Mouse (Mus musculus) spleen, postnatal 36 days (tissue): ENCODE results near the gene 1700001P01Rik.
"Not testable (repeated sequence)": the region's sequence is repeated elsewhere in the genome, so short reads cannot be mapped to it uniquely, and the experiment has no call there.

Experiments used
- DNase-seq, 2 experiments: peaks; one replicate each; pipeline ENCODE4 v3.0.0; 2022; ENCODE audit warnings: low spot score in 2 of 2, mixed read lengths in 1 of 2

Gene 1700001P01Rik

DNA sequence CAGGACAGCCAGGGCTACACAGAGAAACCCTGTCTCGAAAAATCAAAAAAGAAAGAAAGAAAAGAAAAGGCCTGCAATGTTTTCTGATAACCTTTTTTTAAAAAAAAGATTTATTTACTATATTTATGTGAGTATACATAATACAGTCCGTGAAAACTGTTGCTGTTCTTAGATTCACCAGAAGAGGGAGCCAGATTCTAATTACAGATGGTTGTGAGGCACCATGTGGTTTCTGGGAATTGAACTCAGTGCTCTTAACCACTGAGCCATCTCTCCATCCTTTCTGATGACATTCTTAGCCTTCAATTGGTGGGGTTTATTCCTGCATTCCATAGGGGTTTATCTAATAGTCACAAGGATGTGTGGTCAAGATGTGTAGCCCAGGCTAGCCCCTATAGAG lies 17.4 kb upstream of the 1700001P01Rik start:
- peak; percentile 35 to 65 for DNase-seq

DNA sequence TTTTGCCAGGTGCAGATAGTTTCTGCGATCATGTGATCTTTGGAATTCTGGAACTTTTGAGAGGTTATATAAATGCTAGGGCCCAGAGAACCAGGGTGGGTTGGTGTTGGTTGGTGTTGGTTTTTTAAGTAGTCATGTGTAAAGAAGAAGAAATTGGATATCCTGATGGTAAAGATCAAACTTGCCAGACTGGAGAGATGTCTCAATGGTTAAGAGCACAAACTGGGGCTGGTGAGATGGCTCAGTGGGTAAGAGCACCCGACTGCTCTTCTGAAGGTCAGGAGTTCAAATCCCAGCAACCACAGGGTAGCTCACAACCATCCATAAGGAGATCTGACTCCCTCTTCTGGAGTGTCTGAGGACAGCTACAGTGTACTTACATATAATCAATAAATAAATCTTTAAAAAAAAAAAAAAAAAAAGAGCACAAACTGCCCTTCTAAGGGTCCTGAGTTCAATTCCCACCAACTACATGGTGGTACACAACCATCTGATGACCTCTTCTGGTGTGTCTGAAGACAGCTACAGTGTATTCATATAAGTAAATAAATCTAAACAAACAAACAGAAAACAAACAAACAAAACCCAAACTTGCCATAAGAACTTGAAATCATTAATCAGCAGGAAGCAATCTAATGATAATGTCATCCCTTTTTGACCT lies 15.2 kb upstream of the 1700001P01Rik start:
- not testable (repeated sequence) for DNase-seq

DNA sequence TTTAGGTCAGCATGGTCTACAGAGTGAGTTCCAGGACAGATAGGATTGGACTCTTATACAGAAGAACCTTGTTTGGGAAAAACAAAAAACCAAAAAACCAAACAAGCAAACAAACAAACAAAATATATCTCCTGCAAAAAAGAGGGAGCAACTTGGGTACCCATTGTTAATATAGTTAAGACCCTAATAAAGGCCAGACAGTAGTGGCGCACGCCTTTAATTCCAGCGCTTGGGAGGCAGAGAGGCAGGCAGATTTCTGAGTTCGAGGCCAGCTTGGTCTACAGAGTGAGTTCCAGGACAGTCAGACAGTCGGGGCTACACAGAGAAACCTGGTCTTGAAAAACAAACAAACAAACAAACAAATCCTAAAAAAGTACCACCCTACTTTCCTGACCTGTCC lies 14.0 kb upstream of the 1700001P01Rik start:
- no peak for DNase-seq

DNA sequence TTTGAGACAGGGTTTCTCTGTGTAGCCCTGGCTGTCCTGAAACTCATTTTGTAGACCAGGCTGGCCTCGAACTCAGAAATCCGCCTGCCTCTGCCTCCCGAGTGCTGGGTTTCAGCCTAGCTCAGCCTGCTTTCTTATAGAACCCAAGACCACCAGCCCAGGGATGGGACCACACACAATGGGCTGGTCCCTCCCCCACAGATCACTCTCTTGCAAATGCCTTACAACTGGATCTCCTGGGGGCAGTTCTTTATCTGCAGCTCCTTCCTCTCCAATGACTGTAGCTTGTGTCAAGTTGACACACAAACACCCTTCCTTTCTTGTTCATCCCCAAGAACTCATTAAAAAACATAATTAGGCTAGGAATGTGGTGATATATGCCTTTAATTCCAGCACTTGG lies 12.2 kb upstream of the 1700001P01Rik start:
- DNase-seq, result no peak

- no peak for DNase-seq
Measured at GRCm38 (mm10) chr11:97782564-97782895, 6.8 kb upstream of the 1700001P01Rik start.

DNA sequence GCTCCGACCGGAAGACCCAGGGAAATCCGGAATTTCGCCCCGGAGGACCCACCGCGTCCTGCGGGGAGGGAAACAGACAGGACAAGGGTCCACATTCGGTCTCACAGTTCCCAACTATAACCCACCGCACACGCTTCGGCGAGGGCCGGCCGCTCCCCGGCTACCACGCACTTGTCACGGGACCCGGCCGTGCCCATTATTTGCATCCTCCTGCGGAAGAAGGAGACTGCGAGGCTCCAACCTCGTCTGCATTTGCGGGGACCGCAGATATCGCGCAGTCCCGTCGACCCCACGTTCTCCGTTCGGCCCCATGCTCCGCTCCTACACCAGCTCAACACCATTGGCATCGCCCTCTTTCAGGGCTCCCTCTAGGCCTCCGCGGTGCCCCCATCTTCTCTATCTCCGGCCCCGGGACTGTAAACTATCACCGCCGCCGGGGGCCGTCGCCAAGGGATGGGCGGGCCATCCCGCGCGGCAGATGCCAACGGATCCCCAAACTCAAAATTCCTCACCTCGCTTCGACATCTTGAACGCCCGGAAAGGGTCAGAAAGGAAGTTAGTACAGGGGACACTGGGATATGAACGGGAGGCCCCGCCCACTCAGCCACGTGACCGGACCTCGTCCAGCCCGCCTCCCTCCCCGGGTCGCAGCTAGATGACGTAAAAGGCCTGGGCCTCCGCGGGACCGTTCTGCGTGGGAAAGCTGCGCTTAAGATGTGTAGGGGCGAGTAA lies 6.3 kb upstream of the 1700001P01Rik start, which contains the start of gene Rpl23:
Rpl23 (minus strand) TSS at position 606 of the 732 bp plus-strand sequence.
- DNase-seq, result peak; percentile 98 to 99

GRCm38 (mm10) chr11:97781478-97781831 lies 5.7 kb upstream of the 1700001P01Rik start:
- no peak for DNase-seq

DNA sequence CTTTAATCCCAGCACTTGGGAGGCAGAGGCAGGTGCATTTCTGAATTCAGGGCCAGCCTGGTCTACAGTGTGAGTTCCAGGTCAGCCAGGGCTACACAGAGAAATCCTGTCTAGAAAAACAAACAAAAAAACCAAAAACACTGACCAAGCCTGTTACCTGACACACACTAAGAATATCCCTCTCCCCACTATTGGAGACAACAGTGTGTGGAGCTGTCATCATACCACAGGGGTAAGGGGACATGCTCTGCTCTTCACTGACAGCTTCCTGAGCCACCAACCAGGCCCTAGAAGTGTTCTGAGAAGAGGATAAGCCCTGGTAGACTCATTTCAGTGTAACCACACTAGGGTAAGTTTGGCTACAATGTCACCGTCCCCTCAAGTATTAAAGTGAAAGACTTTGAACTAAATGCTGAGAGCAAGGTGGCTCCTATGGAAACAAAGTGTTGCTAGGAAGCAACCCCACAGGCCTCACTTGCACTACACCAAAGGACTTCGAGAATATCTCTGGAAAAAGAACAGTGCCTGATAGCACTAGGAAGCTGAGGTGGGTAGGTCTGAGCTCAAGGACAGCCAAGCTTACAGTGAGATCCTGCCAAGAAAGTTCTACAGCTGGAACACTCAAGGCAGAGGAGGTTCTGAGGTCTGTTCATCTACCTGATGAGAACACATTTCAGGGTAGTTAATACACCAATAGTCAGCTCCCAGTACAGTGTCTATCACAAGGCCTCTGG lies 4.4 kb upstream of the 1700001P01Rik start:
- DNase-seq, result no peak

- no peak for DNase-seq
Measured at GRCm38 (mm10) chr11:97778918-97779317, 3.2 kb upstream of the 1700001P01Rik start.

DNA sequence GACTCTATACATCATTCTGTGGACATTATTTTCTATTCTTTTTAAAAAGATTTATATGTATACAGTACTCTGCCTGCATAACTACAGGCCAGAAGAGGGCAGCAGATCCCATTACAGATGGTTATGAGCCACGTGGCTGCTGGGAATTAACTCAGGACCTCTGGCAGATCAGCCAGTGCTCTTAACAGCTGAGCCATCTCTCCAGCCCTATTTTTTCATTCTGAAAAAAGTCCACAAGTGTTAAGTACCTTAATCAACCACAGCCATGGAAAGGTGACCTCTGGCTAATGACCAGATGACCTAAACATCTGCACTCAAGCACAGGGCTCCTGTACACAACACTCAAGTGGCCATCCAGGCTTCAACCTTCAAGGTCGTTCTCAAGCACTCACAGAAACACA lies 1.4 kb upstream of the 1700001P01Rik start:
- DNase-seq, result no peak

DNA sequence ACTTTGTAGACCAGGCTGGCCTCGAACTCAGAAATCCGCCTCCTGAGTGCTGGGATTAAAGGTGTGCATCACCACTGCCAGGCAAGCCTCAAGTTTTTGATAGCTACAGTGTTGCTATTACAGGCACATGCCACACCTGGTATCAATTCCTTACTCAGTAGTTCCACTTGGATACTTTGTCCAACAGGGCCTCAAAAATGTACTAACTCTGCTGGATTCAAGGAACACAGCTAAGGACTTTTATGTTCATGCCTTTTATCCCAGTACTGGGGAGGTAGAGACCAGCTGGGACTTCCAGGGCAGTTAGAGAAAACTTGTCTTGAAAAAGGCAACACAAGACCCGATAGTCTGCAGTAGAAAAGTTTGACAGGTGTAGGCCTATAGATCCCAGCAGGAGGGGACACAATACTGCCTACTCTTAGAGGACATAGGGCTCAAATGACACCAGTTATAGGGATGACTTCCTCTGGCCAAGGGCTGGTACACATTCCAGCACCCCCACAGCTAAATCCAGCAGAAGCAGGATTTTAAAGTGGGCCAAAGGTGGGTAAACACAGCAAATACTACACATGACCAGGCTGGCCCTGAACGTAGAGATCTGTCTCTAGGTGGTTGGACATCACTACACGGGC lies 895 bp upstream of the 1700001P01Rik start:
- no peak for DNase-seq

DNA sequence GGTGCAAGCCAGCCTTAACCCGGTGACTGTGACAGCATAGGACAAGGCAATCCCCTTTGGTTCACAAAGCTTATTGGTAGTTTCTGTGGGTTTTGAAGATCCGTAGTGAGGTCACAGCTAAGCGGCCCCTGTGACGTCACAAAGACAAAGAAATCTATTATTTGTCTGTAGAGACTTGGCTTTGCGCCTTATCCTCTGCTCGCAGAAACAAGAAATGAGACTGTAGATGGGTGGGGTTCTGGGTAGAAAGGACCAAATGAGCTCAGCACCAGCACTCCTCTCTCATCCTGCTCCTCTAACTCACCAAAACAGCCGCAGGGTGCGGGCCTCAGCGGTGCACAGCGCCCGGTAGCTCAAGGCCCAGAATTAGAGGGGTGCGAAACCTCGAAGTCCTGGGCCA lies 532 bp downstream of the 1700001P01Rik start:
- DNase-seq, result no peak

DNA sequence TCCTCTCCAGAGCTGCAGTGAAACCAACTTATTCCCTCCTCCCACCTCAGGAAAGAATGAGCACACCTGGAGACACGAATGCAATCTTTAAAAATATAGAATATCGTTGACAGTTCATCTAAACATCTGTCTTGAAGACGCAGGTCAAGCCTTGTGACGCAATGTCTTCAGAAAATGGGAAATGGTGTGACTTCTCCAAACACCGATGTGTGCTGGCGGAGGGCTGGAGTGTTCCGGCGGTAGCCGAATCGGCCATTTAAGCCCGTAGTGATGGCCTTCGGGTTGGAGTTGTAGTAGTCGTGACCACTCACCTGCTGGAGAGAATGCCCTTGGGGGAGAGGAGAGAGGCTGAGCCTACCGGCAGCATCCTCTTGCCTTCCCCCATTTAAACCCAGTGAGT lies 4.3 kb downstream of the 1700001P01Rik start:
- no peak for DNase-seq

DNA sequence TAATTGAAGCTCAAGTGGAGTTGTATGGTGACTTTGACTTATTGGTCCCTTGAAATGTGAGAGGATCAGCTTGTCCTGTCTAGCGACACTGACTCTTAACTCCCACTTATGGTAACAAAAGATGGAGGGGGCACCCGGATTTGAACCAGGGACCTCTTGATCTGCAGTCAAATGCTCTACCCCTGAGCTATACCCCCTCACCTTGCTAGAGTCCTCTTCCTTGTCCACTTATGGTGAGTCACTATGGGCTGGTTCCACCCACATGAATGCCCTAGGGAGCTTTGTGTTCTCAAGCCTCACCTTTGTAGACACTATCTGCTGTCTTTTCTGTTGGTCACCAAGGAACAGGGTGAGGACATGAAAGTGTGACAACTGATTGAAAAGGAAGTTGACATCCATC lies 6.0 kb downstream of the 1700001P01Rik start:
- DNase-seq, result no peak

GRCm38 (mm10) chr11:97766154-97766881 lies 9.4 kb downstream of the 1700001P01Rik start, which contains the start of gene Cwc25:
Gene Cwc25, minus strand, starts transcription at chr11:97766556.
- peak; percentile 91 to 94 for DNase-seq

DNA sequence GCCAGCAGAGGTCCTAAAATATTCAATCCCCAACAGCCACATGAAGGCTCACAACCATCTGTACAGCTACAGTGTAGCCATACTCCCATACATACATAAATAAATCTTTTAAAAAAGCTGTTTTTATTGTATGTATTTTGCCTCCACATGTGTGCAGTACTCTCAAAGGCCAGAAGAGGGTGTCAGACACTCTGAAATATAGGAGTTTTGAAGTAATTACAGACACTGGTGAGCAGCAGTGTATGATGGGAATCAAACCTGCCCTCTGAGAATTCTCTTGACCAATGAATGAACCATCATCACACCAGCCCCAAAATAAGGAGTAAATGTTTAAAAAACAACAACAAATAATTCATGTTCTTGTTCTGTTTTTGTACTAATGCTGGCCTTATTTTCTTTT lies 14.1 kb downstream of the 1700001P01Rik start:
- DNase-seq, result no peak

- no peak for DNase-seq
Measured at GRCm38 (mm10) chr11:97758942-97759341, 16.8 kb downstream of the 1700001P01Rik start.

DNA sequence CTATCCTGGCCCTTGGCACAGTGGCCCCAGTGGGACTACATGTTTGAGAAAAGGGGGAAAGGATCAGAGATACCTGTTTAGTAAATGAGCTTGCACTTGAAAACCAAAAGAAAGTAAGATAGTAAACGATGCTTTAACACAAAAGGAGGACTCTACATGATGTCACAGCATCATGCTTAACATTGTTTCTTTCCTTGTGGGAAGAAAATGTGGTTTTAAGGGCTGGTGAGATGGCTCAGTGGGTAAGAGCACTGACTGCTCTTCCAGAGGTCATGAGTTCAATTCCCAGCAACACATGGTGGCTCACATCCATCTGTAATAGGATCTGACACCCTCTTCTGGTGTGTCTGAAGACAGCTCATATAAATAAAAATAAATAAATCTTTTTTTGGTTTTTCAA lies 17.6 kb downstream of the 1700001P01Rik start:
- DNase-seq, result no peak

- DNase-seq, result no peak
Measured at GRCm38 (mm10) chr11:97753277-97753676, 22.4 kb downstream of the 1700001P01Rik start.

DNA sequence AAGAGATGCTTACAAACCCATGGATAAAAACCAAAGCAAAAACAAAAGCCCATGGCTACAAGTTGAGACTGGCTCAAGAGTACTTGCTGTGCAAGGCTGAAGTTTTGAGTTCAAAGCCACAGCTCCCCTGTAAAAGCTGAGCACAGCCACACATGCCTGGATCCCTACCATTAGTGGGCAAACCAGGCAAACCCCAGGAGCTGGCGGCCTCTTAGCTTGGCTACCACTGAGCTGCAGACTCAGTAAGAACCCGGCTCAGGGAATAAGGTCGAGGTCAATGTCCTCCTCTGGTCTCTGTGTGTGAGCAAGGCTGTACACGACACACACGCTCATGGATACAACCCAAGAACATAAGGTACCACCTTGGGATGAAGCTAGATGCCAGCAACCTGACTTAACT lies 27.2 kb downstream of the 1700001P01Rik start:
- DNase-seq, result no peak

GRCm38 (mm10) chr11:97747773-97748172 lies 27.9 kb downstream of the 1700001P01Rik start:
- no peak for DNase-seq

- no peak for DNase-seq
Measured at GRCm38 (mm10) chr11:97745331-97745721, 30.4 kb downstream of the 1700001P01Rik start.
